Mouse (Mus musculus): Measurements from ENCODE around the gene Rab1b. TPM values are rescaled to one million over a fixed set of nuclear protein-coding genes. Genes with fewer than 3 reads are reported as not detected.
A peak's percentile ranks its signal among the peaks of the same experiment; 100 is the strongest.

Gene Rab1b
- total RNA-seq, 2 experiments from 2014 or later: 167 to 168 TPM

- intact Hi-C loops (cut with DNase I): no loop called here
- DNase-seq (ENCODE audit: extremely low spot score in 1 of 2, low spot score in 2 of 2): no peak
Observed at GRCm38 (mm10) chr19:5082005-5082404, 24.9 kb downstream of the Rab1b start.

- intact Hi-C loops (cut with DNase I): no loop called here
- no peak for DNase-seq (ENCODE audit: extremely low spot score in 1 of 2, low spot score in 2 of 2)
Observed at GRCm38 (mm10) chr19:5079279-5079678, 27.6 kb downstream of the Rab1b start.

GRCm38 (mm10) chr19:5073518-5073917 lies 33.4 kb downstream of the Rab1b start:
- DNase-seq (ENCODE audit: extremely low spot score in 1 of 2, low spot score in 2 of 2): no peak
- intact Hi-C loops (cut with DNase I): loop anchor here (2.0 kb wide), 1 partner anchor 17 kb away; no protein-coding TSS in a partner anchor

GRCm38 (mm10) chr19:5073028-5073427 lies 33.8 kb downstream of the Rab1b start:
- DNase-seq (ENCODE audit: extremely low spot score in 1 of 2, low spot score in 2 of 2): peak in 1 of 2 experiments; percentile 60
- intact Hi-C loops (cut with DNase I): loop anchor here (2.0 kb wide), 1 partner anchor 16 kb away; no protein-coding TSS in a partner anchor

- DNase-seq (ENCODE audit: extremely low spot score in 1 of 2, low spot score in 2 of 2): no peak
- intact Hi-C loops (cut with DNase I): loop anchor here (2.0 kb wide), 1 partner anchor 16 kb away; no protein-coding TSS in a partner anchor
Observed at GRCm38 (mm10) chr19:5072389-5073019, 34.4 kb downstream of the Rab1b start.

- peak in 1 of 2 experiments; percentile 88 for DNase-seq (ENCODE audit: extremely low spot score in 1 of 2, low spot score in 2 of 2)
- intact Hi-C loops (cut with DNase I): loop anchor here (2.0 kb wide), 1 partner anchor 15 kb away; no protein-coding TSS in a partner anchor
Observed at GRCm38 (mm10) chr19:5071545-5072369, 35.1 kb downstream of the Rab1b start.

GRCm38 (mm10) chr19:5071077-5071476 lies 35.8 kb downstream of the Rab1b start:
- intact Hi-C loops (cut with DNase I): no loop called here
- DNase-seq (ENCODE audit: extremely low spot score in 1 of 2, low spot score in 2 of 2): no peak

- intact Hi-C loops (cut with DNase I): no loop called here
- DNase-seq (ENCODE audit: extremely low spot score in 1 of 2, low spot score in 2 of 2): no peak
Observed at GRCm38 (mm10) chr19:5069978-5070377, 36.9 kb downstream of the Rab1b start.

- no peak for DNase-seq (ENCODE audit: extremely low spot score in 1 of 2, low spot score in 2 of 2)
- intact Hi-C loops (cut with DNase I): no loop called here
Observed at GRCm38 (mm10) chr19:5069486-5069885, 37.4 kb downstream of the Rab1b start.

GRCm38 (mm10) chr19:5068570-5069234 lies 38.2 kb downstream of the Rab1b start:
- intact Hi-C loops (cut with DNase I): no loop called here
- DNase-seq (ENCODE audit: extremely low spot score in 1 of 2, low spot score in 2 of 2): peak in 1 of 2 experiments; percentile 65

GRCm38 (mm10) chr19:5067867-5068569 lies 38.9 kb downstream of the Rab1b start, which contains the start of gene Cd248:
Gene Cd248 (plus strand): TSS chr19:5068078.
- intact Hi-C loops (cut with DNase I): no loop called here

GRCm38 (mm10) chr19:5067040-5067799 lies 39.7 kb downstream of the Rab1b start:
- no peak for DNase-seq (ENCODE audit: extremely low spot score in 1 of 2, low spot score in 2 of 2)

More at GRCm38 (mm10) chr19:5067867-5068569, 38.9 kb downstream of the Rab1b start, which contains the start of gene Cd248:
- DNase-seq (ENCODE audit: extremely low spot score in 1 of 2, low spot score in 2 of 2): peak in 1 of 2 experiments; percentile 90

GRCm38 (mm10) chr19:5065104-5065503 lies 41.8 kb downstream of the Rab1b start:
- peak in 1 of 2 experiments; percentile 62 for DNase-seq (ENCODE audit: extremely low spot score in 1 of 2, low spot score in 2 of 2)
- intact Hi-C loops (cut with DNase I): no loop called here

More at GRCm38 (mm10) chr19:5067040-5067799, 39.7 kb downstream of the Rab1b start:
- intact Hi-C loops (cut with DNase I): no loop called here

- intact Hi-C loops (cut with DNase I): no loop called here
Observed at GRCm38 (mm10) chr19:5062446-5062845, 44.4 kb downstream of the Rab1b start.

GRCm38 (mm10) chr19:5062041-5062440 lies 44.8 kb downstream of the Rab1b start:
- intact Hi-C loops (cut with DNase I): no loop called here

More at GRCm38 (mm10) chr19:5062446-5062845, 44.4 kb downstream of the Rab1b start:
- no peak for DNase-seq (ENCODE audit: extremely low spot score in 1 of 2, low spot score in 2 of 2)

GRCm38 (mm10) chr19:5060365-5061330 lies 46.2 kb downstream of the Rab1b start:
- intact Hi-C loops (cut with DNase I): no loop called here
- DNase-seq (ENCODE audit: extremely low spot score in 1 of 2, low spot score in 2 of 2): peak in 1 of 2 experiments; percentile 52

More at GRCm38 (mm10) chr19:5062041-5062440, 44.8 kb downstream of the Rab1b start:
- DNase-seq (ENCODE audit: extremely low spot score in 1 of 2, low spot score in 2 of 2): no peak
